Mouse (Mus musculus): ENCODE measurements around the gene Tgfbr3l. TPM values are rescaled to one million over a fixed set of nuclear protein-coding genes. Genes with fewer than 3 reads are reported as not detected.

Gene Tgfbr3l
- 10 to 100 TPM in 1 of 2 experiments, 1 to 10 TPM in 1; 8.3 to 10.2 TPM for total RNA-seq (2023)

GRCm38 (mm10) chr8:4247951-4248540 is at the start of gene Tgfbr3l:
Gene Tgfbr3l (plus strand): TSS chr8:4248214.

GRCm38 (mm10) chr8:4216791-4217621 is 31.0 kb upstream of the Tgfbr3l start, which contains the start of gene Prr36:
Gene Prr36 (minus strand): TSS chr8:4217459.

GRCm38 (mm10) chr8:4226739-4227347 is 21.2 kb upstream of the Tgfbr3l start, which contains the start of gene Lrrc8e:
Gene Lrrc8e (plus strand): TSS chr8:4226827.

GRCm38 (mm10) chr8:4238434-4239192 is 9.4 kb upstream of the Tgfbr3l start, which contains the start of the genes Map2k7 and Gm49320:
Gene Map2k7 (plus strand): TSS chr8:4238740.
Gene Gm49320 (plus strand): TSS chr8:4238865.

GRCm38 (mm10) chr8:4252934-4253841 is 5.2 kb downstream of the Tgfbr3l start, which contains the start of gene Snapc2:
Gene Snapc2 (plus strand): TSS chr8:4253080.

GRCm38 (mm10) chr8:4259125-4259804 is 11.3 kb downstream of the Tgfbr3l start, which contains the start of gene Ctxn1:
Gene Ctxn1 (minus strand): TSS chr8:4259274.

GRCm38 (mm10) chr8:4275275-4276110 is 27.5 kb downstream of the Tgfbr3l start, which contains the start of gene Timm44:
Gene Timm44 (minus strand): TSS chr8:4275913.

Other genes starting within 250 kb of the Tgfbr3l start
- gene Cd209f, start 142.4 kb upstream of the Tgfbr3l start, total RNA-seq (2023) = not detected
- gene Cd209g, start 114.1 kb upstream of the Tgfbr3l start, total RNA-seq (2023) = not detected
- gene Evi5l, start 81.6 kb upstream of the Tgfbr3l start, total RNA-seq (2023) = 1 to 10 TPM; 9.8 TPM
- gene Prr36, start 30.8 kb upstream of the Tgfbr3l start, total RNA-seq (2023) = not detected
- not detected for gene Lrrc8e, start 21.4 kb upstream of the Tgfbr3l start, total RNA-seq (2023)
- gene Map2k7, start 9.5 kb upstream of the Tgfbr3l start, total RNA-seq (2023) = 10 to 100 TPM; 76.0 to 85.7 TPM
- not detected for gene Gm49320, start 9.3 kb upstream of the Tgfbr3l start, total RNA-seq (2023)
- gene Snapc2, start 4.9 kb downstream of the Tgfbr3l start, total RNA-seq (2023) = 10 to 100 TPM in 1 of 2 experiments, 1 to 10 TPM in 1; 8.8 to 14.5 TPM
- 1 to 10 TPM in 1 of 2 experiments, under 1 TPM in 1; 0.94 to 1.2 TPM for gene Ctxn1, start 11.1 kb downstream of the Tgfbr3l start, total RNA-seq (2023)
- gene Timm44, start 27.7 kb downstream of the Tgfbr3l start, total RNA-seq (2023) = 10 to 100 TPM; 52.5 to 54.7 TPM
- gene Ccl25, start 77.0 kb downstream of the Tgfbr3l start, total RNA-seq (2023) = 10 to 100 TPM; 20.0 to 23.1 TPM
- 10 to 100 TPM; 77.6 to 84.8 TPM for gene Elavl1, start 77.2 kb downstream of the Tgfbr3l start, total RNA-seq (2023)
- gene Cers4, start 244.8 kb downstream of the Tgfbr3l start, total RNA-seq (2023) = 10 to 100 TPM; 10.1 to 15.6 TPM

Data from monocyte, adult 59 days (primary cell).